Mouse (Mus musculus): ENCODE results near the gene Shisa9.

Gene Shisa9

DNA sequence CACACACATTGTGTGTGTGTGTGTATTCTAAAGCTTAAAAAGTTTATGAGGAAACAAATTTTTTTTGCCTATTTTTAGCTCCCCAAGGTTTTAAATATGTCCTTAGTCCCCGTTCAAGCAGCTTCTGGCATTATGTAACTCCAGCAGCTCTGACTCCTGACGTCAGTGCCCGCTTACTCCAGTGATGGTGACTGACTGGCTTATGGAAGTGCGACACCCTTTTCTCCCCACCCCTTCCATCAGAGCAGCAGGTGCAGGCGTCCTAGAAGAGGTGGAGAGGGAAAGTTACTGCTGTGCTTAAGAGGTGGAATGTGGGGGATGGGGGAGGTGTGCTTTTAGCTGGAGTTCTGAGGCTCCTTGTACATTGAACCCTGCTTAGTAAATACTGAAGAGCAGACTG is 213.7 kb downstream of the Shisa9 start:
- DNase-seq (ENCODE audit: low read depth, low spot score) = no peak

DNA sequence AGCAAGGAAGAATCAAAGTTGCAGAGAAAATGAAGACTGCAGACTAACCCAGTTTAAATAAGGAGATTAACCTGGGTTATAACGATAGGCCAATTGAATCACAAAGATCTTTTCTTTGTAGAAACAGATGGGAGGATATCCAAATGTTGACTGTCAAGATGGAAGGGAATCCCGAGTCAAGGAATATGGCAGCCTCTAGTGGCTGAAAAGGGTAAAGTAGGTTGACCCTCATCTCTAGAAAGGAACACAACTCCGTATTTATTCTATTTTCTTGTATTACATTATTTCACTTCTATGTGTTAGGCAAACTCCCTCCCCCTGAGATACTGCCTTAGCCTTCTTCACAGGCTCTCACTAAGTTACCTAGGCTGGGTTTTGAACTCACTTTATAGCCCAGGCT is 217.3 kb downstream of the Shisa9 start:
- DNase-seq (ENCODE audit: low read depth, low spot score) = no peak

DNA sequence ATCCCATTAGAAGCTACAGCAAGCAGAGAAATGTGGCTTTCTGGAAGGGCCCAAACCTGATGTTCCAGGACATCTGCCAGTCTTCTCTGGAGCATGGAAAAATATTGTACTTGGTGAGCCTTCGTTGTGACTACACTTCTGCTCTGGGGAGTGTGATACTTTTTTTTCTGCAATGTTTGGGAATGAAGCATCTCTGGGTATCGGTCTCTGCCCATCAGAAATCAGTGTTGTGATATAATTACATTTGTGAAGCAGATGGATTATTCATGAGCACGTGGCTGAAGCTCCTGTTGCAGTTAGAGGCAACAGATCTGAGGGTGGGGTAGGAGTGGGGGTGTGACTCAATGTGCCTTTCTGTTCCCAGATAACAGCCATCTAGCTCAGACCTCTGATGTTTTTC is 218.2 kb downstream of the Shisa9 start:
- no peak for DNase-seq (ENCODE audit: low read depth, low spot score)

DNA sequence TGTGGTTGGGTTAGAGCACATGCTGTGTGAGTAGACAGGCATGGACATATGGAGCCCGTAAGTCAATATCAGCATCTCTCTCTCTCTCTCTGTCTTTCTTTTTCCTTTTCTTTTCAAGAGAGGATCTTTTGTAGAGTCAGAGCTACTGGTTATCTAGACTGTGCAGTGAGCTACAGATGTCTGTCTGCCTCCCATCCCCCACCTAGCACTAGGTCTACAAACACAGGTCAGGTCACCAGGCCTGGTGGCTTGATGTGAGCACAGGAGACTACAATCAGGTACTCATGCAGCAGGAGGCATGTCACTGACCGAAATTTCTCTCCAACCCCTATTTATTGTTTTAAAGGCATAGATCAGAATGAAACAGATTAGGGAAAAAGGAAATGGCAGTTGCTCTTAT is 219.1 kb downstream of the Shisa9 start:
- no peak for DNase-seq (ENCODE audit: low read depth, low spot score)

DNA sequence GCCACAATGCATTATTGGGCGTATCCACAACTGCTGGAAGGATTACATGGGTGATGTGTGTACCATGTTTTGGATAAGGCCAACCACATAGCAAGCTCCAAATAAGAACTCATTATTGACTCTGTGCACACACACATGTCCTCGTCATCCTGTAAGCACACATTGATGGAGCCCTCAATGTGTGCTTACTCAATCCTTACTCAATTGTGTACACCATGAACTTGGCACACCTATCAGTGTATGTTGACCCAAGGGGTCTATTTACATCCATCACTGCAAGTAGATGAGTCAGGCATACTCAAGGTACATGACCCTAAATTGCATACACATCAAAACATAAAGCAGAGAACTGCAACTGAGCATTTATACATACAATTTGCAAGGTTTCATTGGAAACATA is 220.5 kb downstream of the Shisa9 start:
- DNase-seq (ENCODE audit: low read depth, low spot score) = no peak

DNA sequence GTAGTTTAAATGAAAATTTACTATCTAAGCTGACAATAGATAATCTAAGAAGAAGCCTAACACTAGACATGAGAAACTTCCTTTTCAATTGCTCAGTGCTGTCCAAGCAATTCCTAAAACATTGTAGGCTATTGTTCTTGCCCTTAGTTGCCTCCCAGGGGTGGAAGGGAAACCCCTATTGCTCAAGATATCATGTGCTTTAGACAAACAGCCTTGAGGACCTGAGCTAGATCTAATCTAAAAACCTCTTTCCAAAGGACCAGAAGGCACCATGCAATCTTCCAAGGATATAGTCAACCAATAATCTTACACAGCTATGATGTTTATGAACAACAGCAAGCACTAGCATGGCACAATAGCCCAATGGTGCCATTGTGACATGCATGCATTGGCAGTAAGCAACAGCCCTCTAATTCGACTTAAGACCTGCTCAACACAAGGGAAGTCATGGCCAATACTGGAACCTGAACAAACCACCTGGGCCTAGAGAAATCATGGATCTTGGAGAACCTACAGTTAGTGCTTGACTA is 222.6 kb downstream of the Shisa9 start:
- no peak for DNase-seq (ENCODE audit: low read depth, low spot score)

DNA sequence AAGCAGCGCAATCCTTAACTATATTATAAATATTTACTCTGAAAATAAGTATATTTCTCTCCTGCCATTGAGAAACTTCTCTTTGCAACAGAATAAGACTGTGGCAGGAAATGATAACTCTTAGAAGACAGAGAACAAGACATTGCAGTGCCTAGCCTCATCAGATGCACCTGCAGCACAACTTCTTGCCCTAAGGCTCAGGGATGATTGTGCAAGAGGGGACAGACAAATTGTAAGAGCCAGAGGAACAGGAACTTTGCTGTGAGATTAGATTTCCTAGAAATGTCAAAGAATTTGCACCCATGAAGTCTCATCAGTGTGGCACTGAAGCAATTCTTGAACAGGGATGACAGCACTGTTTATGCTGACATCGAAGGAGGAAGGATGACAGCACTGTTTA is 223.0 kb downstream of the Shisa9 start:
- DNase-seq (ENCODE audit: low read depth, low spot score) = no peak

DNA sequence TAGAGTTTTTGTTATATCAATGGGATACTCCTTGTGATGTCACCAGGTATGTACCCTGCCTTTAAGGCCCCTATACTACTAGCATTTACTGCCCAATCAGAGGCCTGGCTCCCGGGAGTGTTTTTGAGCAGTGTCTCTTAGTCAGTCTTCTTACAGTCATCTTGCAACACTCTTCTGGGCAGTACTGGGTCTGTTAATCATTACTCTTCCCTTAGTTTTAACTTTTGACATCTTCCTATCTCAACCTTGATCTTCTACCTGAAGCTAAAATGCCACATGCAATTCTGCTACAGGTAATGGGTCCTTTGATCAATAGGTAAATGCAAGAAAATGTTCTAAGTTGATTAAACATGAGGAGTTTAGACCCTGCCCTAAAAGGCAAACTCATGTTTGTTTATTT is 225.4 kb downstream of the Shisa9 start:
- DNase-seq (ENCODE audit: low read depth, low spot score) = no peak

DNA sequence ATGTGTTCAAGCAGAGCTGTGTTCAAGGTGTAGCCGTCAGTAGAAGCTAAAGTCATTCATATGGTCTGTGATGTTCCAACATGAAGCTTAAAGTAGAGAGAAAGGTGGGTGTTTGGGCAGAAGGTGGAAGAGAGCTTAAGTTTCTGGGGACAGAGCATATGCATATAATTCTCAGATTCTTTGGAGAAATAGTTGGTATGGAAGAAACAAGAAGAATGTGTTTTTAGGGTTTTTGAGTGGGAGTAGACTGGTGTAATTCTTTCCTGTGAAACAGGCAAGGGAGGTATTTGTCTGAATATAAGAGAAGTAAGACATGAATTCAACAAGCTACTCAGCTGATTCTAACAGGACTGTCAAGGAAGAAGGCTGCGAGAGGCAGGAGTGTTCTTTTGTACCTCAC is 225.9 kb downstream of the Shisa9 start:
- DNase-seq (ENCODE audit: low read depth, low spot score) = no peak

DNA sequence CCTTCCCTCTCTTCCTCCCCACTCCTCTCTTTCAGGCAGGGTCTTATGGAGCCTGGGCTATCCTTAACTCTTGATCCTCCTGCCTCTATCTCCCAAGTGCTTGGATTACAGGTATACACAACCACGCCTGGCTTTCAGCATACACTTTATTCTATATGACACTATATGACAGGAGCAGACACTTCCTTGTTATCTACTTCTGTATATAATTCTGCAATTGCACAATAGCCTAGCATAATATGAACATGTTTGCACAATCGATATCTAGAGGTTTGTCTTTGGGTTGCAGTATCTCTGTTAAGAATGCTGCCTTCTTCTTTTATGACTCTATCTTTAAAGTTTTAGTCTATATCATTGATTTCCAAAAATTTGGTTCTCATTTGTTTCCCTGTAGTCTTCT is 230.1 kb downstream of the Shisa9 start:
- DNase-seq (ENCODE audit: low read depth, low spot score) = no peak

DNA sequence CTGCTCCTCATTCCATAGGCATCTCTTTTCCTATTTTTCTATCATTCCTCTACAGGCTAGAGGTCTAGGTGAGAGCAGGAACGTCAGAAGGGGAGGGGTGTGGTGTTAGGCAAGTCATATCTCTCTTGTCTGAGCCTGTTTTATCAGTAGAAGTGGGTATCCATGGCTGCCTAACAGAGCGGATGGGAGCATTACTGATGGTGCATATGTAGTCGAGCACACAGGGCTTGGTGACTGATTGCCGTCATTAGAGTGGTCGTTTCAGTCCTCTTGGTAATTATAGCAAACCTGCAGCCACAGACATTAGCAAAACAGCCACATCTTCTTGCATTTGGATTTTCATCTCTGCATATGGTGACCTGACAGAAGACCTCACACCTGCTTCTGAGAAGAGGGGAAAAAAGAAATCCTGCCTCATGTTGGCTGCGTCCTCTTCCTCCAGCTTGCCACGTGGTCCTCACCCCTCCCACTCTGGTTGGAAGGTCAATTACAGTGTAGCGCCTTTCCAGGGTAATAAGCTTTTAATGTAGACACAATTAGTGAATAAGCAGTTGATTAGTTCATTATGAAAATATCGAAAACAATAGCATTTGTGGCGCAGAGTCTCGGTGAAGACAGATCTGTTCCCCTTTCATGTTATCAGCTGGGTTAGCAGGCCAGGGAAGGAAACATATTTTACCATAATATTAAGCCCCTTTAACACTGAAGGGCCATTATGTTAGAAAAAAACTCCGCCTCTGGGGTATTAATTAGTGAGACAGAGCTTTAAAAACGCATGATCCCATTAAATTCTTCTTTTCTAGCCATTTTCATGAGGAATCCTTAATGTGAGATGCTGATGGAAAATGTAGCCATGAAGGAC is 233.6 kb downstream of the Shisa9 start:
- no peak for DNase-seq (ENCODE audit: low read depth, low spot score)

DNA sequence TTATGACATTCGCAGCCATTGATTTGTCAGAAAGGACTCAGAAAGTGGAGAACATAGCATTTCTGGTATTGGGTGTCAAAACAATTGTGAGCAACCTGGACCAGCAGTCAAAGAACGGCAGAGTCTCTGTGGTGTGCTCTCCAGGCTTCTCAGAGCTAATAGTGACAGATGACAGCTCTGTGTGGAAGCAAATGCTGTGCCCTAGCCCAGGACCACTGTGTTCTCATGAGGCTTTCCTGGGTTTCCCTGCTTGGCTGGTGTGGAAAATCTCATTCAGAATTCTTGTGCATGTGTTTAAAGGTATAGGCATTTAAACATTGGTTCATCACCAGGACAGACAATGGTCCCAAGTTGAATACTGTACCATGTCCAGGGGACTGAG is 234.2 kb downstream of the Shisa9 start:
- DNase-seq (ENCODE audit: low read depth, low spot score) = no peak

DNA sequence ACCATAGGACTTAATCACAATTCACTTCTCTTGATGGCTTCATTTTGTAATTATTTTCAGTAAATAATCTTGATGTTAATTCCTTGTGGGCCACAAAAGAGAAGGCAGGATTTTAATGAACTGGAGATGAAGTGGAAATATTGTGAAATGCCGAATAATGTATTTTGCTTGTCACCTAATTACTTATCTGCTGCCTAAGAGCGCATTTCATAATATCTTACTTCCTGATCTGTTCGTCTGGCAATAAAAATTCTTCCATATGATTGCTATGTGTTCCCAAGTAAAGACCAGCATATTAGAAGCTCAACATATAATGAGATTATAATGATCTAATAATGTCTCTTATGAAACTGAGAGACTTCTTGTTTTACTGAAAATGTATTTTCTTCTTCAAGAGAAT is 235.9 kb downstream of the Shisa9 start:
- DNase-seq (ENCODE audit: low read depth, low spot score) = no peak

DNA sequence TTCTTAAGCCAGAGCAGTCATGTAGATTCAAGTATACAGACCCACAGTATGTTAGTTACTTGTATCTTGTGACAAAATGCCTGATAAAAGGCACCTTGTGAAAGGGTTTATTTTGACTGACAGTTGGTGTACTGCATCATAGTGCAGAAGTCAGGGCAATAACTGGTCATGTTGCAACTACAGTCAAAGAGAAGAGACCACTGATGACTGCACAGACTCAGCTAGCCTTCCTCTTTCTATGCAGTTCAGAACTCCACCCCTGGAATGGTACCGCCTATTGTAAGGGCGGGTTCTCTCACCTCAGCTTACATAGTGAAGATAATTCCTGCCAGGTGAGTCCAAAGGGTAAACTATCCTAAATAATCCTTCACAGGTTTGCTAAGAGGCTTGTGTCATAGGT is 239.6 kb downstream of the Shisa9 start:
- no peak for DNase-seq (ENCODE audit: low read depth, low spot score)

DNA sequence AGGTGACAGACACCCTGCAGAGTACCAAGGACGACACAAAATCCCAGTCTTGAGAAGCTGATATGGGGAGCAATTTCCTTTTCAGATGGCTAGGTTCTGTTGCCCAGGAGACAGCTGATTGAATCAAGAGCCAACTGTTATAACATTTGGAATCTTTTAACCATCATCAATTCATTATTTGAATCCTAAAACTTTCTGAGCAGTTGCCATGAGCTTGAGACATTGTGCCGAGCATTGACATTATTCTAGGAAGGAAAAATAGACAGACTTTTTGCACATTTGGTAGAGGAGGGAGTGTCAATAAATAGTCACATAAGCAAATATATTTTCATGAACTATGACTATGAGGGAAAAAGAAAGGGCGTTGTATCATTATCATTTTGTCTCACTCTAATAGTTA is 243.0 kb downstream of the Shisa9 start:
- DNase-seq (ENCODE audit: low read depth, low spot score) = no peak

DNA sequence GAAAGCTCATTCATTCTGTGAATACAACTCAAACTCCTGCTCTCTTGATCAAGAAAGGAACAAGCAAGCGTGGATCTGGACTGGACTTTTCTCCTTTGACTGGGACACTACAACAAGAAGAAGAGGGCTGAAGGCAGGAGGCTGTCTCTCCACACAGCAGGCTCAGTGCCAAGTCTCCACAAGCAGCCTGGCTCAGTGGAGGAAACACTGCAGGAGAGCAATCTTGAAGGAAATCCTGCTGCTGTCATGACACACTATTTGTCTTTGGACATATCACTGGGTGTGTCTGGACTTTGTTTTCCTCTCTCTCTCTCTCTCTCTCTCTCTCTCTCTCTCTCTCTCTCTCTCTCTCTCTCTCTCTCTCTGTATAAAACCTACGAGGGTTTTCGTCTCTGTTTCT is 249.4 kb downstream of the Shisa9 start:
- no peak for DNase-seq (ENCODE audit: low read depth, low spot score)

DNA sequence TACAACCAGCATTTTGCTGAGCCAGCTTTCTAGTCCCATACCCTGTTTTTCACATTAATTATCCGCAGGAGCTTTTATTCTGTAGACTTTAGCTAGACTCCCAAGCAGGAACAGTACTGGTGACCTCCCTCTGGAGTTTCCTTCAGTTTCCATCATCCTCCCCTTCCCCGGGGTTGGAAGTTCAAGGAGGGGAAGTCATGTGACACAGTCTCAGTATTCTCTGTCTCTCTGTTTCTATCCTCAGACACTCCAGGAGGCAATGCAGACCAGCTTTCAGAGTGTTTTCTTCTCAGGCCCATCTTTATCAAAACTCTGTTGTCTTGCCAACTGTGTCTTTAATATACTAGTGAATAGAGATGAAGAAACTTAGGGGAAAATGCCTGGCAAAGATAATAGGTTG is 250.4 kb downstream of the Shisa9 start:
- no peak for DNase-seq (ENCODE audit: low read depth, low spot score)

DNA sequence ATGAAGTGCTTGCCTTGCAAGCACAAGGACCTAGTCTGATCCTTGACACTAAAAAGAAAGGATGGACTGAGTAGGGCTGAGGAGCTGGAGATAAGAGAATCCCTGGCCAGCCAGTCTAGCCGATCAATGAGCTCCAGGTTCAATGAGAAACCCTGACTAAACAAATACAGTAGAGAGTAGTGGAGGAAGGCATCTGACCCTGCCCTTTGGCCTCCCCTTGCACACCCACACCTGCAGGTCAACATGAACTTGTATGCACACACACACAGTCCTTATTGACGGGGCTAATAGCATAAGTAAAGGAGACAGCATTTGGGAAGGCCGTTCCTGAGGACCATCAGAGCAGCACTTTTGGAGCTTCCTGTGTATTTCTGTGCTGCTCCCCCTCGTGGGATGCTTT is 254.7 kb downstream of the Shisa9 start:
- DNase-seq (ENCODE audit: low read depth, low spot score) = no peak

DNA sequence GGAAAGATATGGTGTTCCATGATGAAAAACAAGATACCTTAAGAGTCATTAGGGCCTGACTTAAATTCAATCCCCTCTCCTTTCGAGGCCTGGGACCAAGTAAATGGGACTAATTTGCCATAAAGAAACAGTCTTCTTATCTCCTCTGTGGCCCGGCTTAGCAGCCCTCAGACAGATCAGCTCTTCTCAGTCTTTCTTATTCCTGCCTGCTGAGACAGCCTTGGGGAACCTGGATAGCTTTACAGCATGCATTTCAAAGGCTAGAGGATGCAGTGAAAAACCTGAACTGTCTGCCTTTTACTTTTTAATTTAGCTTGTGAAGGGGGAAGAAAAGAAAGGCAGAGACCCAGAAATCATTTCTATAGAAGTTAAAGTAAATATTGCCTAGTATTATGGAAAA is 275.4 kb downstream of the Shisa9 start:
- no peak for DNase-seq (ENCODE audit: low read depth, low spot score)

DNA sequence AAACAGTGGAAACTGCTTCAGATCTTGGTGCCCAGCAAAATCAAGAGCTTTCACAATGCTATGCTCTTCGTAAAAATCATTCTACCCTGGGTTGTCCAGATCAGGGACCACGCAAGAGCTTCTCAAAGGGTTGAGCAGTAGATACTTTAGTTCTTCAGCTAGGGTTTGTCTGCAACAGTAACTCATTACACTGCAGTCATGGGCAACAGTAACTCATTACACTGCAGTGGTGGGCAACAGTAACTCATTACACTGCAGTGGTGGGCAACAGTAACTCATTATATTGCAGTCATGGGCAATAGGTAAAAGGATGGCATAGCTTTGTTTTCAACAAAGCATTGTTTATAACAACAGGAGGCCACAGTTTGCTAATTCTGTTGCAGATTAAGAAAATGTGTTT is 281.9 kb downstream of the Shisa9 start:
- no peak for DNase-seq (ENCODE audit: low read depth, low spot score)

DNA sequence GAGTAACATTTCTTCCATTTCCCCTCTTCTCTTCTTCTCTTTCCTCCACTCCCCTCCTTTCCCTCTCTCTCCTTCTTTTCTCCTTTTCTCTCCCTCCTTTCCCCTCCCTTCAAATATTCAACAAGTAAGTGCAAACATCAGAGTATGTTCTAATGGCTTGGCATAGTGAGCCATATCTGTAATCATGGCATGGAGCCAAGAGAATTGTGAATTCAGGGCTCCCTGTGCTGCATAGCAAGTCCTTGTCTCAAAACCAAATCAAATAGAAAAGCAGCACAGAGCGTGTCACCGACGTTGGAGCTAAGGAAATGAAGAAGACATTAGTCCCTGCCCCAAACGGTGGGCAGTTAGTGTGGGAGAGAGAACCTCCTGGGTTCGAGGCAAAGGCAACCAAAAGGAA is 316.6 kb downstream of the Shisa9 start:
- no peak for DNase-seq (ENCODE audit: low read depth, low spot score)

DNA sequence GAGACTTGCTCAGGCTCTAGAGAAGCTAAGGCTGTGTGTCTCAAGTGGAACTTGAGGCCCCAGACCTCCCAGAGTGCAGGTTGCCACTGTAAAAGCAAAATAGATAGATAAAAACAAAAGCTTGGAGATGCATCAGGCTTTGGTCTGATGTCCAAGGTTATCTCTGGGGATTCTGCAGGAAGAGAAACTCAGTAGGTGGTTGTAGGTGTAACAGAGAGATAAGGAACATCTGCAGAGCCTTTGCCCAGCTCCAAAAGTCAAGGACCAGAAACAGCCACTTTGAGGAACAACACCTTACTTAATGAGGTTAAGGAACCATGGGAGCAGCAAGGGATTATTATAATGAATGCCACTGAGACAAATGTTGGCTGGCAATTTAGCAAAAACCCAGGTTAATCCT is 319.5 kb downstream of the Shisa9 start:
- no peak for DNase-seq (ENCODE audit: low read depth, low spot score)

DNA sequence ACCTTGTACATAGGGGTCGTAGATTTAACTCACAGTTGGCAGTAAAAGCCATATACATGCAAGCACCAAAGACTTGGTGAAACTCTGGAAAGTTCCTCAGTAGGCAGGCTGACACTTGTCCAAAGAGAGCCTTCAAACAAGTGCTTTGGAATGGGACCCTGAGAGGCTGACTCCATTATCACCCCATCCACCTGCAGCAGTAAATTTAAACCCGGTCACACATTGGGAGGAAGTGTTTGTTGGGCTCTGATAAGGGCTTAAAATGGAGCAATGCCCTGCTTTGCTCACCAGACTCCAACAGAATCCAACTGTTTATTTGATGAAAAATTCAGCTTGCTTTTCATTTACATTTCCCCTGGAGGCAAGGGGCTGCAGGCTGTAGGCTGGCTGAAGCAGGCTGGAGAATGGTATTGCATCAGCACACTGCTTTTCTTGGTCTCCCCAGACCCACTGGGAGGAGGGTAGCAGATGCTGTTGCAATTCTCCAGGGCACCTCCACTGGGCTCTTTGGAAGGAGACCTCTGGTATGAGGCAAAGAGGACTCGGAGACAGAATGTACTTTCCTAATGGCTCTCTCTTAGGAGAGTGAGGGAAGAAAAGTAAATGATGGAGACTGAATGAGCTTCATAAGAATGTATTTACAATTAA is 323.5 kb downstream of the Shisa9 start:
- no peak for DNase-seq (ENCODE audit: low read depth, low spot score)

Measured in CD4-positive, CD25-positive, alpha-beta regulatory T cell, adult 2 months (primary cell).